Mouse (Mus musculus) heart, adult 2 months (tissue): ENCODE measurements around the gene Col5a2. TPM values are rescaled to one million over a fixed set of nuclear protein-coding genes. Genes with fewer than 3 reads are reported as not detected.
"Not testable (repeated sequence)": the region's sequence is repeated elsewhere in the genome, so short reads cannot be mapped to it uniquely, and the experiment has no call there.

Source experiments
- DNase-seq, 2 experiments: peaks; one replicate each; pipeline ENCODE4 v3.0.0; 2021
- H3K27ac ChIP-seq: fragments of 200-600 bp; 2 replicates; pipeline ENCODE4 v1.8.1; 2022
- H3K27me3 ChIP-seq: fragments of 200-500 bp; 2 replicates; pipeline ENCODE4 v1.6.1; 2012; ENCODE audit warnings: mild to moderate bottlenecking, low read length, inconsistent platforms, mixed read lengths; ENCODE audit not compliant: control insufficient read depth, insufficient read depth
- H3K36me3 ChIP-seq: fragments of 200-500 bp; 2 replicates; pipeline ENCODE4 v1.6.1; 2012; ENCODE audit warnings: low read length, inconsistent platforms; ENCODE audit not compliant: control insufficient read depth, insufficient read depth
- H3K4me1 ChIP-seq: fragments of 200-500 bp; 2 replicates; pipeline ENCODE4 v1.6.1; 2011; ENCODE audit warnings: low read length; ENCODE audit not compliant: control insufficient read depth, insufficient read depth
- H3K4me3 ChIP-seq: fragments of 200-600 bp; 2 replicates; pipeline ENCODE4 v1.8.1; 2022
- H3K79me2 ChIP-seq: fragments of 200-500 bp; replicated peaks from 2 replicates; pipeline ENCODE4 v1.6.1; 2012; ENCODE audit warnings: mild to moderate bottlenecking, inconsistent platforms, low read length, moderate library complexity, mixed read lengths; ENCODE audit not compliant: control insufficient read depth, insufficient read depth
- H3K9ac ChIP-seq: fragments of 200-500 bp; 2 replicates; pipeline ENCODE4 v1.6.1; 2012; ENCODE audit warnings: low read depth, mild to moderate bottlenecking, control low read depth, inconsistent platforms, low read length, mixed read lengths
- CTCF ChIP-seq: fragments of 200-600 bp; IDR thresholded peaks from 2 replicates; pipeline ENCODE4 v1.8.1; 2022; ENCODE audit warnings: antibody characterized with exemption, mild to moderate bottlenecking, moderate library complexity
- EP300 ChIP-seq: fragments of 200-500 bp; IDR thresholded peaks from 2 replicates; pipeline ENCODE4 v1.6.1; 2011; ENCODE audit warnings: low read depth, low read length, control low read depth; ENCODE audit not compliant: insufficient read depth
- POLR2A ChIP-seq: fragments of 200-500 bp; IDR thresholded peaks from 2 replicates; pipeline ENCODE4 v1.6.1; 2011; ENCODE audit warnings: mild to moderate bottlenecking, low read depth, low read length, control low read depth; ENCODE audit not compliant: insufficient read depth
- WGBS: fragments of 180-500 bp; shearing (Covaris S2); methylation state at CpG from one replicate; pipeline ENCODE4 v1.1.7; 2018; 5-methylcytosine and 5-hydroxymethylcytosine counted together
- intact Hi-C: fragments of 180-260 bp; cut with DNase I; formaldehyde crosslinking; loops from one replicate; pipeline ENCODE4 v1.15.1; 2025
- polyA plus RNA-seq: library from polyadenylated mRNA; depleted of rRNA; stranded (reverse); fragments of >200 nt; gene quantifications from 2 replicates; pipeline ENCODE4 v1.2.3, GENCODE M21; 2012
- total RNA-seq, 2 experiments: library from RNA; stranded (reverse); gene quantifications; 2 replicates each; pipeline ENCODE4 v1.2.3; 2021

The Col5a2 gene
- total and polyA plus RNA-seq, 3 experiments = 8.0 to 15.8 (median 10.9) TPM

- no peak overlapping the region for H3K27ac ChIP-seq
- no peaks in the 10 kb centered on the region for H3K36me3 ChIP-seq
- no peaks in the 10 kb centered on the region; the same call in 1 of the 2 replicates for H3K79me2 ChIP-seq
- TF ChIP-seq POLR2A (no peak), CTCF (no peak), EP300 (no peak)
- H3K4me3 ChIP-seq = no peak overlapping the region
- H3K27me3 ChIP-seq = no peaks in the 10 kb centered on the region
- intact Hi-C loops = no loop called here
- no peak for DNase-seq
- H3K4me1 ChIP-seq = no peaks in the 10 kb centered on the region
- WGBS = 50% methylated on average over 4 of the region's 4 CpGs
- no peak overlapping the region for H3K9ac ChIP-seq
Observed at GRCm38 (mm10) chr1:45472751-45473150, 30.3 kb downstream of the Col5a2 start.

GRCm38 (mm10) chr1:45460767-45461166 lies 42.3 kb downstream of the Col5a2 start:
- 77% methylated on average over 2 of the region's 2 CpGs for WGBS
- no peaks in the 10 kb centered on the region for H3K27me3 ChIP-seq
- H3K9ac ChIP-seq = no peak overlapping the region
- intact Hi-C loops = no loop called here
- DNase-seq = no peak
- no peak overlapping the region for H3K27ac ChIP-seq
- H3K36me3 ChIP-seq = no peaks in the 10 kb centered on the region
- no peak overlapping the region for H3K4me3 ChIP-seq
- no peaks in the 10 kb centered on the region for H3K79me2 ChIP-seq
- H3K4me1 ChIP-seq = no peaks in the 10 kb centered on the region
- TF ChIP-seq POLR2A (no peak), EP300 (no peak), CTCF (no peak)

- Histone ChIP-seq H3K9ac (no peak overlapping the region), H3K36me3 (no peaks in the 10 kb centered on the region), H3K27ac (no peak overlapping the region), H3K4me3 (no peak overlapping the region), H3K27me3 (no peaks in the 10 kb centered on the region), H3K4me1 (no peaks in the 10 kb centered on the region), H3K79me2 (no peaks in the 10 kb centered on the region)
- intact Hi-C loops = no loop called here
- TF ChIP-seq CTCF (no peak), POLR2A (no peak), EP300 (no peak)
- WGBS = 84% methylated on average over 1 of the region's 1 CpGs
- DNase-seq = no peak
Observed at GRCm38 (mm10) chr1:45455763-45456162, 47.3 kb downstream of the Col5a2 start.

GRCm38 (mm10) chr1:45448856-45449255 lies 54.2 kb downstream of the Col5a2 start:
- intact Hi-C loops = no loop called here

GRCm38 (mm10) chr1:45431922-45432321 lies 71.2 kb downstream of the Col5a2 start:
- H3K27ac ChIP-seq = no peak overlapping the region
- H3K27me3 ChIP-seq = no peaks in the 10 kb centered on the region
- no peak overlapping the region for H3K4me3 ChIP-seq
- no peaks in the 10 kb centered on the region for H3K36me3 ChIP-seq
- intact Hi-C loops = loop anchor here (1.0 to 2.0 kb wide), 2 partner anchors 196 to 335 kb away; no protein-coding TSS in a partner anchor
- no peak overlapping the region for H3K9ac ChIP-seq
- WGBS = 9% methylated on average over 3 of the region's 3 CpGs
- TF ChIP-seq CTCF = peak; percentile 89
- no peak for TF ChIP-seq EP300
- peak in 1 of 2 experiments; percentile 19 for DNase-seq
- H3K4me1 ChIP-seq = peaks cover 3% of the 10 kb centered on the region; the same call in 1 of the 2 replicates
- H3K79me2 ChIP-seq = no peaks in the 10 kb centered on the region

More at GRCm38 (mm10) chr1:45448856-45449255, 54.2 kb downstream of the Col5a2 start:
- no peaks in the 10 kb centered on the region for H3K36me3 ChIP-seq
- no peaks in the 10 kb centered on the region for H3K27me3 ChIP-seq
- WGBS = 65% methylated on average over 1 of the region's 1 CpGs
- H3K79me2 ChIP-seq = no peaks in the 10 kb centered on the region
- H3K27ac ChIP-seq = no peak overlapping the region
- H3K4me1 ChIP-seq = peaks cover 2% of the 10 kb centered on the region; the same call in 1 of the 2 replicates
- H3K9ac ChIP-seq = no peak overlapping the region
- TF ChIP-seq EP300 (no peak), CTCF (peak; percentile 46)
- no peak overlapping the region for H3K4me3 ChIP-seq
- no peak for DNase-seq

- Histone ChIP-seq H3K27ac (peak overlapping the region; percentile 26), H3K4me1 (peaks cover 3% of the 10 kb centered on the region; the same call in 1 of the 2 replicates), H3K4me3 (no peak overlapping the region), H3K36me3 (no peaks in the 10 kb centered on the region), H3K9ac (no peak overlapping the region), H3K79me2 (no peaks in the 10 kb centered on the region), H3K27me3 (no peaks in the 10 kb centered on the region)
- intact Hi-C loops = no loop called here
- peak; percentile 65 to 69 for DNase-seq
- TF ChIP-seq POLR2A = no peak
- no peak for TF ChIP-seq CTCF
- TF ChIP-seq EP300 = no peak
- WGBS = 49% methylated on average over 4 of the region's 4 CpGs
Observed at GRCm38 (mm10) chr1:45430520-45430919, 72.6 kb downstream of the Col5a2 start.

GRCm38 (mm10) chr1:45429145-45429544 lies 73.9 kb downstream of the Col5a2 start:
- H3K27ac ChIP-seq, H3K9ac ChIP-seq, H3K36me3 ChIP-seq, H3K4me1 ChIP-seq, H3K27me3 ChIP-seq, DNase-seq, H3K4me3 ChIP-seq, intact Hi-C loops, H3K79me2 ChIP-seq: not testable (repeated sequence)
- WGBS = 80% methylated on average over 5 of the region's 5 CpGs
